Mouse (Mus musculus) thymus, adult 2 months (tissue): Measurements from ENCODE around the gene Gm45716.

ENCODE experiments used
- CTCF ChIP-seq: fragments of 200-500 bp; IDR thresholded peaks from 2 replicates; pipeline ENCODE4 v1.5.1; 2012; ENCODE audit warnings: mild to moderate bottlenecking, control low read depth, low read length, moderate library complexity, borderline replicate concordance; ENCODE audit not compliant: control insufficient read depth, poor library complexity, insufficient read depth; ENCODE audit errors: extremely low read depth
- POLR2A ChIP-seq: fragments of 200-500 bp; IDR thresholded peaks from 2 replicates; pipeline ENCODE4 v1.6.1; 2012; ENCODE audit warnings: mild to moderate bottlenecking, low read length, control low read depth, moderate library complexity; ENCODE audit not compliant: control insufficient read depth, poor library complexity, insufficient read depth; ENCODE audit errors: extremely low read depth

DNA sequence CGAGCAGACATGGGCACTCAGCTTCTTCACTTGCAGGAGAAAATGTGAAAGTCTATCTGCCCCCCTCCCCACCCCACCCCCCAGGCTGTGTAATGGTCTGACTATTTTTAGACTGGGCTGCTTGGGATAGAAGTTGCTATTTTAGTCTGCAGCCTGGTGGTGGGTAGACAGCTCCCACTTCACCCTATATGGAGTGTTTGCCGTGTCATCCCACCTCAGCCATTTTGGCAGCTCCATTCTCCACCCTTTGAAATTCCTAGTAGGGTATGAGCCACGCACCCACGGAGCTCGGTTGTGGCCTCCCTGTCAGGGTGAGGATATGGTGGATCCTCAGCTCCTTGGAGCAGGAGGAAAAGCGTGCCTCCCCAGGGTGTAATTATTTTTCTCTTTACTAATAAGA lies 68.2 kb downstream of the Gm45716 start:
- TF ChIP-seq CTCF (no peak), POLR2A (no peak)
